Mouse (Mus musculus): ENCODE results near the gene Fam234b.

The Fam234b gene

DNA sequence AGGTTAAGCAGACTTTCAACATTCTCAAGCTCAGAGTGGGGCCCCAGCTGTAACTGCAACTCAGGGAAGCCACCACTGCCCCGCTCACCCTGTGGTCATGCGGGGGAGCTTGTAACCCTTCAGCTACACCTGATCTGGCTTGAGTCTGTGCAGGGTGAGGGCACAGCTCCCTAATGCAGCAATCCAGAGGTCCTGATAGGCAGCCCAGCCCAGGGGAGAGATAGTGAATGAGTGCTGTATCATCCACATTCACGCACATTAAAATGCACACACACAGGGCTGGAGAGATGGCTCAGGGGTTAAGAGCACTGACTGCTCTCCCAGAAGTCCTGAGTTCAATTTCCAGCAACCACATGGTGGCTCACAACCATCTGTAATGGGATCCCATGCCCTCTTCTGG is 19.2 kb upstream of the Fam234b start:
- CTCF ChIA-PET, result no interaction called here

DNA sequence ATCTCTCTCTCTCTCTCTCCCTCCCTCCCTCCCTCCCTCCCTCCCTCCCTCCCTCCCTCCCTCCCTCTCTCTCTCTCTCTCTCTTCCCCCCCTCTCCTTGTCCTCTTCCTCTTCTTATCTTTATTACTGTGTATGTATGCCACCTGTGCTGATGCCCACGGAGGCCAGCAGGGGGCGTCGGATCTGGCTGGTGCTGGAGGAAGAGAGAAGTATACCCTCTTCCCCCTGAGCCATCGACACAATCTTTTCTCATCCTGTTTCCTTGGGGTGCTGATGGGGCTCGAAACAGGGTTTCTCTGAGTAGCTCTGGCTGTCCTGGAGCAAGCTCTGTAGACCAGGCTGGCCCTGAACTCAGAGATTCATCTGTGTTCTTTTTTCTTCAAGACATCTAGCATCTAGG is 14.9 kb upstream of the Fam234b start:
- CTCF ChIA-PET, result no interaction called here

DNA sequence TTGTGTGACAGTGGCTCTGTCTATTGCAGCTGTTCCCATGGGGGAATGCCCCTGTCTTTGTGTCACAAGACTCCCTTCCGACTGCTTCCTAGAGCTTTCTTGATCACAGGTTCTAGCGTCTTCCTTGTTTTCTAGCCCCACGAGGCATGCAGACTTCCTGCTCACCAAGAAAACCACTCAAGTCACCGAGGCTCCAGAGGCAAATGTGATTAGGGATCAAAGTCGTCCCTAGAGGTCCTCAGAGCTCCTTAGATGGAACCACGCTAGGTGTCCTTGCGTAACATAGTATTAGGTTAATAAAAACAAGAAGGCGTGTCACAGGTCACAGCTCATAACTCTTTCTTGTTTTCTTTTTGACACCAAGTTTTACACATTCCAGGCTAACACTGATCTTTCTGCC is 13.8 kb upstream of the Fam234b start:
- CTCF ChIA-PET, result no interaction called here

DNA sequence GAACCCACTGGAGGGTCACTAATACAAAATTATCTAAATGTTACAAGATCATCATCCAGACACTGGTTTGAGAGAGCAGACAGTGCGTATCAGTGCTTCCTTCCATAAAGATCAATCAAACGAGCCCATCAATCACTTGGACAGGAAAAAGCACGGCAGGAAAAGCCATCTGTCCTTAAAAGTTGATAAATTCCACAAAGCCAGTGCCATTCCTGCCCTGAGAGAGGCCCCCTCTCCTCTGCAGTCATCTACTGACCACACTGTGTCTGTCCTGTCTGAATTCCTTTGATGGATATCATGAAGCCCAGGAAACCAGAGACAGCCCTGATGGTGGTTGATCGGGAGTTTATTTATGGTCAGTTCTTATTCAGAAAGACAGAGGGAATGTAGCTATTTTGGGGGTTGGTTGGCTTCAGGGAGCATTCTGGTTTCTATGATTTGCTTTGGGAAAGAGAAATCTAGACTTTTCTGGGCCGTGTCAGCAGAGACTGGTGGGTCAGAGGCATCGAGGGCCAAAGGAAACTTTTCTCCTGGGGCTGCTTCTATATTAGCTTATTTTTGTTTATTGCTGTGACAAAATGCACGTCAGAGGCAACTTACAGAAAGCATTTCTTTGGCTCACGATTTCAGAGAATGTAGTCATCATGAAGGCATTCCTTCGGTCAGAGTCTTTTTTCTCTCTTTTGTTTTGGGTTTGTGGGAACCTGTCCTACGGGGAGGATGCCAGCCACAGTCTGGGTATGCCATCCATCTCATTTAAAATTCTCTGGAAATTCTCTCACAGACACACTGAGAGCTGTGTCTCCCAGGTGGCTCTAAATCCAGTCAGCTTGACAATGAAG is 10.5 kb upstream of the Fam234b start:
- CTCF ChIA-PET, result no interaction called here

DNA sequence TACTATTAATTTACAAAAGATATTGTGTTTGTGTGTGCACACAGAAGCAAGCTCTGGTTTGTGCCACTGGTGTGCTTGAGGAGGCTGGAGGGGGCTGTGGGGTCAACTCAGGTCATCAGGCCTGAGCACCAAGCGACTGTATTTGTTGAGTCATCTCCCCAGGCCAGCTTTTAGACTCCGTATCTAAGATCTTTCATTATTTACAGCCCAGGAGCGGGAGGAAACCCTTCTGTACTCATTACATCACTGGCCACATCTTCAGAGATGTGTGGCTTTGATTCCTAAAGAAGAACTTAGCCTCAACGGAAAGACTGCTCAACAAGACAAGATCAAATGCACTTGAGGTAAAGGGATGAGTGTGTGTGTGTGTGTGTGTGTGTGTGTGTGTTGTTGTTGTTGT is 9.1 kb upstream of the Fam234b start:
- CTCF ChIA-PET, result no interaction called here

DNA sequence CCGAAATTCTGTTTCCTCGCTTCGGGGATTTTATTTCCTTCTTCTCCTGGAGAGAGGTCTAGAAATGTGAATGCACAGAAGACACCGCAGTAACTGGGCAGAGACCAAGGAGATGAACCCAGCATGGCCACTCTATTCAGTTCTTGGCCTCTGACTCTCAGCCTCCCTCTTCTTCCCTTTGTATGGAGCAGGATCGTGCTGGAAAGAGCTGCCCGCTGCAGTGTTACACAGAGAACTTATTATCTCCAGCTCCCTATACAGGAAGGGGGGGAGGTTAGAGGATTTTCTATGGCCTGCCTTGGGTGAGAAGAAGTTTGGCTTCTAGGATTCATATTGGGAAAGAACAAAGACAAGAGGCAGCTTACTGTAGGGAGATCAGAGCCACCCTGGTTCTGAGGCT is 7.7 kb upstream of the Fam234b start:
- CTCF ChIA-PET, result no interaction called here

DNA sequence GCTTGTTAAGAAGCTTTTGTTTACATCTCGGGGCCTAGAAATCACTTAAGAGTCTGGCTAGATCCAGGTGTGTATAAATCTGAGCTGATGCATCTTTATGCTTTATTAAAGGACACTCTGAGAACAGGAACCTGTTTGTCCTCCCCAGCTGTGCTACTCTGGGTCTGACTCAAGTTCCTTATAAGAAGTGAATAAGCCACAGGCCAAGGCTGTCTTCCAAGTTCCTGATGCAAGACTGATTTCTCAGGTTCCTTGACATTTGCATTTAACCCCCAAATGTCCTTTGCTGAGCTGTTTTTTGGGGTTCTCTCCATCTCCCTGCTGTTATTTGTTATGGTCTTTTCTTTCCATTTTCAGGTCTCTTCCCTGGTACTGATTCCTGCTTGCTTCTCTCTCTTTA is 5.9 kb upstream of the Fam234b start:
- CTCF ChIA-PET, result no interaction called here

DNA sequence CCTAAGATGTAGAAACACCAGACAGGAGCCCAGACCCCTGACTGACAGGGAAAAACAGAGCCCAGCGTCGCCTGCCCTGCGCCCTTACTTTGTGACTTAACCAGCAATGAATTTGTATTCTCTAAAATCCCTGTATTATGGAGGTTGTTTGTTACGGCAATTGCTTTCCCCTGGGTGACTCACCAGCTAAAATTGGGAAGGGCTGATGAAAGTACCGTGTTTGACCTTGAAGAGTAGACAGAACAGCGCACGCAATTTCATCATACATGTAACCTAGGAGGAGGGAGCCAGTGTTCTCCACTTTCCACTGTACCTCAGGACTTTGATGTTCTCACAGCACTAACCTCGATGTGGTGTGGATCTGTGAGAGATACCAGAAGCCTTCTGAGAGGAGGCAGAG is 4.8 kb upstream of the Fam234b start:
- CTCF ChIA-PET, result interaction anchor here (0.6 kb wide), 1 partner anchor 32 kb away, joined by 12 read pairs; no protein-coding TSS in a partner anchor

GRCm38 (mm10) chr6:135193733-135194132 is 4.0 kb upstream of the Fam234b start:
- CTCF ChIA-PET, result no interaction called here

GRCm38 (mm10) chr6:135194907-135195306 is 2.9 kb upstream of the Fam234b start:
- CTCF ChIA-PET, result no interaction called here

DNA sequence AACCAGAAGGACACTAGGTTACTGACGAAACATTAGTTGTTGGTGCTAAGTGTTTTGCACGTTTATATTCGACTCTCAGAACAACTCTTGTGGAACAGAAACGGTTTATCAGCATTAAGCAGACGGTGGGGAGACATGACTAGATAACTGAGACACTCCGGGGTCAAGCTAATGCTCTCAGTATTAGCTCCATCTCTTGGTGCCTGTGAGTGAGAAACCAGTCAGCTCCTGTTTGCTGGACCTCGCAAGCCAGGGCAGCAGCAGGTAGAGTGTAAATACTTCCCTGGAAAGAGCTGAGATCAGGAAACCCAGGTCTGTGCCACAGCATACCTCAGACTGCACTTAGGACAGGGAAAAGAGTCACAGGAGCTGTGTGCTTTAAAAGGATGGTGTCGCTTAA is 1.1 kb upstream of the Fam234b start:
- CTCF ChIA-PET, result no interaction called here

DNA sequence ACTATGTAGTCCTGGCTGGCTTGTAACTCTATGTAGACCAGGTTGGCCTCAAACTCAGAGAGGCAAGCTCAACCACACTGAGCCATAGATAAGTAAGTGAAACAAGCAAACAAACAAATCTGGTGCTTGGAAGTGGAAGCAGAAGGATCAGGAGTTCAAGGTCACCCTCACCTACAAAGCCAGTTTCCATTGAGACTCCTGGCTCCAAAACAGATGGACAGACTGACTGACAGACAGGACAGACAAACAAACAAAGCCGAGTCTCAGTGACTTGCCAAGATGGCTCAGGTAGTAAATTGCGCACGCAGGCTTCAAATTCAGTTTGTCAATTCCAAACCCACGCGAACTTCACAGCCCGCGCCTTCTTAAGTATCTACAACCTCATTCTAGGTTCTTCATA is 331 bp upstream of the Fam234b start:
- CTCF ChIA-PET, result no interaction called here

GRCm38 (mm10) chr6:135198726-135199125 is 949 bp downstream of the Fam234b start:
- CTCF ChIA-PET, result no interaction called here

- CTCF ChIA-PET, result no interaction called here
Observed at GRCm38 (mm10) chr6:135200122-135200957, 2.6 kb downstream of the Fam234b start.

GRCm38 (mm10) chr6:135202668-135203067 is 4.9 kb downstream of the Fam234b start:
- CTCF ChIA-PET, result no interaction called here

- CTCF ChIA-PET, result interaction anchor here (0.6 kb wide), 1 partner anchor 48 kb away, joined by 3 read pairs; no protein-coding TSS in a partner anchor
Observed at GRCm38 (mm10) chr6:135203737-135204136, 6.0 kb downstream of the Fam234b start.

DNA sequence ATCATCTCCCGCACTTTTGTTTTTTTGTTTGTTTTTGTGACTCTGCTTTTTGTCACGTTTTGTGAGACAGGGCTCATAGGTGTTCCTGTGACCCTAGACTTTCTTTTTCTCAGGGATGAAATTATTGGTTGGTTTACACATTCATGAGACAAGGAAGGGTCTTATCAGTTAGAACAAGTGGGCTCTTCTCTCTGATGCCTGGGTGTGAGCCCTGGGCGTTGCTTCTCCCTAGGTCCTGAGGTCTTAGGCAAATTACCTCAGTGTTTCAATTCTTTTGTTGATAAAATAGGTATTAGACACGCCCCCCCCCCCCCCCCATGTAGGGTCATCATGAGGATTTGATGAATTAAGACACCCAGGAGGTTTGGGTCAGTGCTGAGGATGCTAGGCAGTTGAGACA is 7.1 kb downstream of the Fam234b start:
- CTCF ChIA-PET, result no interaction called here

- CTCF ChIA-PET, result no interaction called here
Observed at GRCm38 (mm10) chr6:135205802-135206201, 8.0 kb downstream of the Fam234b start.

GRCm38 (mm10) chr6:135206909-135207308 is 9.1 kb downstream of the Fam234b start:
- CTCF ChIA-PET, result no interaction called here

GRCm38 (mm10) chr6:135211169-135211568 is 13.4 kb downstream of the Fam234b start:
- CTCF ChIA-PET, result no interaction called here

GRCm38 (mm10) chr6:135212666-135213065 is 14.9 kb downstream of the Fam234b start:
- CTCF ChIA-PET, result interaction anchor here (0.6 kb wide), 1 partner anchor 30 kb away, joined by 3 read pairs; no protein-coding TSS in a partner anchor

DNA sequence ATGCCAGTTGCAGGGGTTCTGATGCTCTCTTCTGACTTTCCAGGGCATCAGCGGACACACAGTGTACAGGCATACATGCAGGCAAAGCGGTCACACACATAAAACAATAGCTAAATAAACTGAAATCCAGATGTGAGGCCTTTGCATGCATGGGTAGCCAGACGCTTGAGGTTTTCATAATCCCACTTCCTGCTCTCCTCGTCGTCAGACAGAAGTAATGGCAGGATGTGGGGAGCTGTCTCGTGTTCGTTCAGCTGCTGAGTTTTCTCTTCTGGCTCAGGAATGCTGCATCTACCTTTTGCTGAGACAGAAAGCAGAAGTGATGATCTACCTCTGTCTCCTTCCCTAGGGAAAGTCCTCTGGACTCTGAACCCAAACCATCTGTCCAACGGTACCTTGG is 20.6 kb downstream of the Fam234b start:
- CTCF ChIA-PET, result no interaction called here

- CTCF ChIA-PET, result no interaction called here
Observed at GRCm38 (mm10) chr6:135219916-135220315, 22.1 kb downstream of the Fam234b start.

Measured in spleen, embryonic (tissue).